Comparison of ENCODE assay signal across 8 mouse cellular contexts in genomic region chr12:87299657-87300440, GRCm38 (mm10). TPM values are rescaled to one million over a fixed set of nuclear protein-coding genes. Genes with fewer than 3 reads are reported as not detected.
DNase-seq lines count a peak whose midpoint lies in the region; ATAC-seq and TF ChIP-seq lines count a peak whose summit lies in the region.

TSS of gene Ism2 (minus strand) at chr12:87299705.

- no peak within 1 kb of the TSS for H3K27ac ChIP-seq in ES-E14 (ENCODE audit: insufficient read depth, low read depth, low read length, poor library complexity, severe bottlenecking)
- no peak within 1 kb of the TSS for H3K27ac ChIP-seq in embryonic facial prominence, embryonic 13.5 days
- peak within 1 kb of the TSS; percentile 83 for H3K27ac ChIP-seq in hindbrain, embryonic 10.5 days
- H3K27ac ChIP-seq in limb, embryonic 14.5 days (replicated peaks; ENCODE audit: low read depth, low read length) = no peak within 1 kb of the TSS
- H3K27ac ChIP-seq in midbrain, embryonic 13.5 days = no peak within 1 kb of the TSS

- peak within 1 kb of the TSS; percentile 99 for H3K4me2 ChIP-seq in embryonic facial prominence, embryonic 13.5 days
- H3K4me2 ChIP-seq in limb, embryonic 14.5 days (replicated peaks; ENCODE audit: low read depth, low read length, severe bottlenecking) = peak within 1 kb of the TSS; percentile 97
- peak within 1 kb of the TSS; percentile 97 for H3K4me2 ChIP-seq in midbrain, embryonic 13.5 days (replicated peaks)

- 0 out of 4 replicates have a peak, but pooled peaks cover 0 to 3% of the 10 kb centered on the region in 2 experiments for H3K4me1 ChIP-seq in ES-E14 (ENCODE audit: control insufficient read depth in 2 of 2, insufficient read depth in 2 of 2, low read length in 2 of 2, poor library complexity in 1 of 2)
- H3K4me1 ChIP-seq in embryonic facial prominence, embryonic 13.5 days = peaks cover 11% of the 10 kb centered on the region; the same call in 1 of the 2 replicates
- H3K4me1 ChIP-seq in hindbrain, embryonic 10.5 days (replicated peaks) = peaks cover 19% of the 10 kb centered on the region
- H3K4me1 ChIP-seq in limb, embryonic 14.5 days (ENCODE audit: control insufficient read depth, insufficient read depth, low read length) = no peaks in the 10 kb centered on the region
- H3K4me1 ChIP-seq in midbrain, embryonic 13.5 days (replicated peaks) = peaks cover 17% of the 10 kb centered on the region

- no peaks in the 10 kb centered on the region for H3K9me3 ChIP-seq in ES-E14 (ENCODE audit: control insufficient read depth, insufficient read depth, low read depth, low read length)
- no peaks in the 10 kb centered on the region for H3K9me3 ChIP-seq in embryonic facial prominence, embryonic 13.5 days
- H3K9me3 ChIP-seq in hindbrain, embryonic 10.5 days = no peaks in the 10 kb centered on the region
- no peaks in the 10 kb centered on the region for H3K9me3 ChIP-seq in limb, embryonic 14.5 days (ENCODE audit: control insufficient read depth, low read length)
- no peaks in the 10 kb centered on the region for H3K9me3 ChIP-seq in midbrain, embryonic 13.5 days

- under 1% methylated on average over 86 of the region's 86 CpGs for WGBS in embryonic facial prominence, embryonic 13.5 days
- WGBS in hindbrain, embryonic 10.5 days = under 1% methylated on average over 86 of the region's 86 CpGs
- WGBS in limb, embryonic 14.5 days = 4% methylated on average over 55 of the region's 86 CpGs
- 0% methylated on average over 83 of the region's 86 CpGs for WGBS in midbrain, embryonic 13.5 days

- peak within 1 kb of the TSS; percentile 80 to 98 for H3K4me3 ChIP-seq in ES-E14 (ENCODE audit: insufficient read depth in 1 of 2, low read depth in 1 of 2, low read length in 2 of 2, poor library complexity in 1 of 2, severe bottlenecking in 1 of 2)
- peak within 1 kb of the TSS; percentile 75 for H3K4me3 ChIP-seq in embryonic facial prominence, embryonic 13.5 days
- peak within 1 kb of the TSS; percentile 71 for H3K4me3 ChIP-seq in hindbrain, embryonic 10.5 days
- peak within 1 kb of the TSS; percentile 73 for H3K4me3 ChIP-seq in limb, embryonic 14.5 days (replicated peaks; ENCODE audit: low read length)
- peak within 1 kb of the TSS; percentile 65 for H3K4me3 ChIP-seq in midbrain, embryonic 13.5 days (replicated peaks)

- H3K27me3 ChIP-seq in embryonic facial prominence, embryonic 13.5 days = peaks cover 33% of the 10 kb centered on the region
- H3K27me3 ChIP-seq in hindbrain, embryonic 10.5 days (ENCODE audit: insufficient read depth, poor library complexity, severe bottlenecking) = peaks cover 43% of the 10 kb centered on the region
- peaks cover 17% of the 10 kb centered on the region; the same call in 1 of the 2 replicates for H3K27me3 ChIP-seq in limb, embryonic 14.5 days (ENCODE audit: control insufficient read depth, insufficient read depth, low read length)
- peaks cover 41% of the 10 kb centered on the region for H3K27me3 ChIP-seq in midbrain, embryonic 13.5 days

- no peak for ATAC-seq in CD4-positive, CD25-positive, alpha-beta regulatory T cell, adult 4 months
- no peak for ATAC-seq in embryonic facial prominence, embryonic 13.5 days (ENCODE audit: insufficient number of reproducible peaks, insufficient read depth, low FRiP score, low TSS enrichment, low read depth)
- peak; percentile 74 for ATAC-seq in limb, embryonic 14.5 days (ENCODE audit: low FRiP score, low read depth)
- peak; percentile 78 for ATAC-seq in midbrain, embryonic 13.5 days

- DNase-seq in CD4-positive, CD25-positive, alpha-beta regulatory T cell, adult 2 months (ENCODE audit: low read depth, low spot score) = peak; percentile 13
- no peak for DNase-seq in ES-E14 (ENCODE audit: low read depth, low spot score)
- peak; percentile 57 for DNase-seq in hindbrain, embryonic 10.5 days (ENCODE audit: low spot score)
- DNase-seq in limb, embryonic 14.5 days (ENCODE audit: low spot score) = peak; percentile 6
- peak; percentile 38 for DNase-seq in thymus, postnatal 4 days

- no peak for TF ChIP-seq POLR2A in limb, embryonic 14.5 days (IDR thresholded peaks at IDR 0.05; ENCODE audit: borderline replicate concordance, extremely low read depth, insufficient read depth, insufficient read length)

- no peaks in the 10 kb centered on the region for H3K36me3 ChIP-seq in ES-E14 (ENCODE audit: control insufficient read depth, insufficient read depth, low read length, poor library complexity, severe bottlenecking)
- no peaks in the 10 kb centered on the region for H3K36me3 ChIP-seq in embryonic facial prominence, embryonic 13.5 days
- no peaks in the 10 kb centered on the region for H3K36me3 ChIP-seq in hindbrain, embryonic 10.5 days
- H3K36me3 ChIP-seq in limb, embryonic 14.5 days (ENCODE audit: control insufficient read depth, insufficient read depth, low read length) = no peaks in the 10 kb centered on the region
- H3K36me3 ChIP-seq in midbrain, embryonic 13.5 days = no peaks in the 10 kb centered on the region

- H3K9ac ChIP-seq in ES-E14 (ENCODE audit: insufficient read depth, low read depth, low read length, poor library complexity, severe bottlenecking) = peak within 1 kb of the TSS; percentile 66
- peak within 1 kb of the TSS; percentile 77 for H3K9ac ChIP-seq in embryonic facial prominence, embryonic 13.5 days
- H3K9ac ChIP-seq in limb, embryonic 14.5 days (ENCODE audit: low read depth, low read length, severe bottlenecking) = peak within 1 kb of the TSS; percentile 72
- H3K9ac ChIP-seq in midbrain, embryonic 13.5 days (replicated peaks) = peak within 1 kb of the TSS; percentile 71

- in situ Hi-C loops in ES-E14 (cut with MboI; ENCODE audit: low sequenced_read_pairs in 2 of 2, unreplicated experiment in 2 of 2) = no loop called here

TF ChIP-seq in ES-E14, 5 proteins besides CTCF, POLR2A, EP300 and RAD21:
- no peak for TF ChIP-seq MAFK (IDR thresholded peaks at IDR 0.05; ENCODE audit: insufficient read depth, low read depth, low read length)
- TF ChIP-seq HCFC1 (IDR thresholded peaks at IDR 0.05; ENCODE audit: borderline replicate concordance, insufficient read depth, low read length) = no peak
- no peak for TF ChIP-seq ZC3H11A (IDR thresholded peaks at IDR 0.05; ENCODE audit: borderline replicate concordance, low read depth, low read length)
- TF ChIP-seq CHD2 (IDR thresholded peaks at IDR 0.05; ENCODE audit: low read depth, low read length) = 0 out of 2 replicates have a peak, but pooled peaks have one; percentile 35
- no peak for TF ChIP-seq ZNF384 (IDR thresholded peaks at IDR 0.05; ENCODE audit: low read depth, low read length)

RNA-seq across cellular contexts. Expression of gene Ism2, which starts in this region (rescaled TPM):
- polyA plus RNA-seq in CD4-positive, CD25-positive, alpha-beta regulatory T cell, adult 4 months (2017; shearing (Covaris generic)) = not detected
- 3.0 and 3.2 TPM in 2 replicates for total RNA-seq in ES-E14 (2012; rRNA removed)
- 1.1 and 1.6 TPM in 2 replicates for polyA plus RNA-seq in embryonic facial prominence, embryonic 13.5 days (2015; fragmentation: Nextera tagmentation; extraction: Ambion mirVana)
- 0.84 and 1.5 TPM in 2 replicates for polyA plus RNA-seq in hindbrain, embryonic 10.5 days (2016; fragmentation: Nextera tagmentation; extraction: Ambion mirVana)
- 0.99 and 1.2 TPM in 2 replicates for polyA plus RNA-seq in limb, embryonic 14.5 days (2012; rRNA removed)
- polyA plus RNA-seq in limb, embryonic 14.5 days (2014; fragmentation: Nextera tagmentation; extraction: Ambion mirVana) = 1.4 TPM in 2 replicates
- polyA plus RNA-seq in midbrain, embryonic 13.5 days (2015; fragmentation: Nextera tagmentation; extraction: Ambion mirVana) = 0.79 and 0.93 TPM in 2 replicates

Comparison
In these comparisons a context has a peak if more than half of its experiments do, and no peak if none do; other contexts are left out.
1. Peak in ATAC-seq, H3K4me3 ChIP-seq, H3K9ac ChIP-seq and H3K4me2 ChIP-seq in midbrain, embryonic 13.5 days; RNA of the gene not detected or under 1 TPM.